Mouse (Mus musculus): ENCODE results near the gene Lgmn. TPM values are rescaled to one million over a fixed set of nuclear protein-coding genes. Genes with fewer than 3 reads are reported as not detected.

Gene Lgmn
- polyA plus RNA-seq, 1 experiment from 2014 or later, result 123 TPM

GRCm38 (mm10) chr12:102416955-102417510 lies 22.6 kb downstream of the Lgmn start:
- Histone ChIP-seq H3K36me3 (peaks cover 16% of the 10 kb centered on the region), H3K27me3 (replicated peaks) (no peaks in the 10 kb centered on the region), H3K9me3 (replicated peaks) (no peaks in the 10 kb centered on the region), H3K27ac (replicated peaks) (no peak overlapping the region), H3K4me2 (no peak overlapping the region), H3K9ac (replicated peaks) (no peak overlapping the region), H3K4me3 (replicated peaks) (no peak overlapping the region), H3K4me1 (no peaks in the 10 kb centered on the region; the same call in none of the 2 replicates)
- WGBS, result 77% methylated on average over 7 of the region's 7 CpGs
- ATAC-seq (ENCODE audit: low FRiP score), result no peak

DNA sequence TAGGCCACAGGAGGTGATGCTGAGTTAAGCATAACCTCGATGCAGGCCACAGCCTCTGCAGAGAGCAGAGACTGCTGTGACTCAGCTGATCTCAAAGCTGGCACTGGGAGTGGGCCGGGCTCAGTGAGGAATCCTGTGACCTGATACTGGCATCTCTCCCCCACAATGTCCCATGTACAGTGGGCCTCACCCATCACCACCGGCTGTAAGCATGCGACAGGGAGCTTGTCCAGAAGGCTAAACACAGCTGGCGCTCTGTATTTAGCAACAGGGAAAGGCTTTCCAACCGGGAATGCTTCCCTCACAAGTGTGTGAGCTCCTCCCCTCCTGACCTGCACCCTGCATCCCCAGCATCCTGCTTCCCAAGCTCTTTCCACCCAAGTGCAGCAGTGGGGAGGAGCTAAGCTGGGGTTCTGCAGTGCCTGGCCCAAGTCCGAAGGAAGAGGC lies 23.2 kb downstream of the Lgmn start:
- no peak for ATAC-seq (ENCODE audit: low FRiP score)
- H3K9ac ChIP-seq (replicated peaks), result no peak overlapping the region
- H3K36me3 ChIP-seq, result peaks cover 10% of the 10 kb centered on the region
- no peaks in the 10 kb centered on the region for H3K27me3 ChIP-seq (replicated peaks)
- no peak overlapping the region for H3K4me2 ChIP-seq
- H3K27ac ChIP-seq (replicated peaks), result no peak overlapping the region
- WGBS, result 45% methylated on average over 7 of the region's 7 CpGs
- H3K9me3 ChIP-seq (replicated peaks), result no peaks in the 10 kb centered on the region
- no peaks in the 10 kb centered on the region; the same call in none of the 2 replicates for H3K4me1 ChIP-seq
- H3K4me3 ChIP-seq (replicated peaks), result no peak overlapping the region

- ATAC-seq (ENCODE audit: low FRiP score), result no peak
- 97% methylated on average over 6 of the region's 6 CpGs for WGBS
- peaks cover 8% of the 10 kb centered on the region for H3K36me3 ChIP-seq
- H3K4me3 ChIP-seq (replicated peaks), result no peak overlapping the region
- no peaks in the 10 kb centered on the region; the same call in none of the 2 replicates for H3K4me1 ChIP-seq
- H3K27me3 ChIP-seq (replicated peaks), result no peaks in the 10 kb centered on the region
- no peak overlapping the region for H3K4me2 ChIP-seq
- no peaks in the 10 kb centered on the region for H3K9me3 ChIP-seq (replicated peaks)
- no peak overlapping the region for H3K9ac ChIP-seq (replicated peaks)
- H3K27ac ChIP-seq (replicated peaks), result no peak overlapping the region
These were observed 24.9 kb downstream of the Lgmn start for GRCm38 (mm10) chr12:102414686-102415085.

- no peak overlapping the region for H3K27ac ChIP-seq (replicated peaks)
- no peaks in the 10 kb centered on the region for H3K9me3 ChIP-seq (replicated peaks)
- H3K27me3 ChIP-seq (replicated peaks), result no peaks in the 10 kb centered on the region
- no peak overlapping the region for H3K9ac ChIP-seq (replicated peaks)
- no peak for ATAC-seq (ENCODE audit: low FRiP score)
- H3K4me3 ChIP-seq (replicated peaks), result no peak overlapping the region
- peaks cover 8% of the 10 kb centered on the region for H3K36me3 ChIP-seq
- H3K4me2 ChIP-seq, result no peak overlapping the region
- no peaks in the 10 kb centered on the region; the same call in none of the 2 replicates for H3K4me1 ChIP-seq
- WGBS, result 92% methylated on average over 13 of the region's 13 CpGs
These were observed 26.4 kb downstream of the Lgmn start for GRCm38 (mm10) chr12:102413171-102413570.

DNA sequence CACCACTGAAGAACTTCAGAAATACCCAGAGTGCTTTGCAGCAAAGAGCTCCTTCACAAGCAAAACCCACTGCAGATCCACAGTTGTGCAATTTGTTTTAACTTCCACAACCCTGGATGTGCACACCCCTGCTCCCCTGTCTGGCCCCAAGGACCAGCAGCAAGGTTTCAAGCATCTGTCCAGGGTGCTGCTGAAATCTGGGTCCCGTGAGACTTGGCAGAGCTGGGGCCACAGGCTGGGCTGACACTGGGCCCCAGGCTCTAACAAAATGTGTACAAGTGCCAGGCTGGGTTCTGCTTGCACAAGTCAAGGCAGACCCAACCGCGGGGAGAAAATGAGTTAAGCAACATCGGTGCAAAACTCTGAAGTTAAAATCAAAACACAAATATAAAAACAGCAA lies 41.0 kb downstream of the Lgmn start:
- ATAC-seq (ENCODE audit: low FRiP score), result no peak
- Histone ChIP-seq H3K9ac (replicated peaks) (no peak overlapping the region), H3K4me3 (replicated peaks) (no peak overlapping the region), H3K9me3 (replicated peaks) (no peaks in the 10 kb centered on the region), H3K36me3 (peaks cover 75% of the 10 kb centered on the region), H3K27ac (replicated peaks) (no peak overlapping the region), H3K4me1 (no peaks in the 10 kb centered on the region), H3K27me3 (replicated peaks) (no peaks in the 10 kb centered on the region), H3K4me2 (no peak overlapping the region)
- 93% methylated on average over 4 of the region's 4 CpGs for WGBS

- Histone ChIP-seq H3K9me3 (replicated peaks) (no peaks in the 10 kb centered on the region), H3K27ac (replicated peaks) (no peak overlapping the region), H3K4me2 (no peak overlapping the region), H3K4me1 (no peaks in the 10 kb centered on the region), H3K27me3 (replicated peaks) (no peaks in the 10 kb centered on the region), H3K4me3 (replicated peaks) (no peak overlapping the region), H3K9ac (replicated peaks) (no peak overlapping the region), H3K36me3 (peaks cover 65% of the 10 kb centered on the region)
- ATAC-seq (ENCODE audit: low FRiP score), result no peak
- 18% methylated on average over 19 of the region's 19 CpGs for WGBS
These were observed 43.3 kb downstream of the Lgmn start for GRCm38 (mm10) chr12:102395998-102396991.

DNA sequence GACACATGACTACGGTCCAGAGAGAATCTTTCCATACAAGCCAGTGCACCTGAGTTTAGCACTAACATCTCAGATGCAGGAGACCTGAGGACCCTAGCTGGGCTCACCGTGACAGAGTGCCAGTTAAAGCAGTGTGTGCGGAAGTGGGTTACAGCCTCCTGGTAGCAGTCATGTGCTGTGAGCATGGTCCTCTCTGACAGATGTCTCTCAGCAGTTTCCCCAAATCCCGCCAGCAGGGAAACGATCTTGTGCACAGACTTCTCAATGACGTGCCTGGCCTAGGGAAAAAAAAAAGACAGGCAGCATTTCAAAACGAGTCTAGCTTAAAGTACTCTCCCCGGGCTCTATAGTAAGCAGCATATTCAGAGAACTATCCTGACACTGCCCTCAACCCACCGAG lies 44.1 kb downstream of the Lgmn start:
- H3K4me1 ChIP-seq, result no peaks in the 10 kb centered on the region
- 61% methylated on average over 9 of the region's 9 CpGs for WGBS

GRCm38 (mm10) chr12:102394496-102394895 lies 45.1 kb downstream of the Lgmn start:
- no peak for ATAC-seq (ENCODE audit: low FRiP score)
- no peak overlapping the region for H3K27ac ChIP-seq (replicated peaks)
- H3K9me3 ChIP-seq (replicated peaks), result no peaks in the 10 kb centered on the region
- H3K4me3 ChIP-seq (replicated peaks), result no peak overlapping the region
- H3K27me3 ChIP-seq (replicated peaks), result no peaks in the 10 kb centered on the region; the same call in 1 of the 2 replicates
- no peak overlapping the region for H3K9ac ChIP-seq (replicated peaks)
- WGBS, result 97% methylated on average over 7 of the region's 7 CpGs
- peaks cover 51% of the 10 kb centered on the region for H3K36me3 ChIP-seq
- no peak overlapping the region for H3K4me2 ChIP-seq
- no peaks in the 10 kb centered on the region for H3K4me1 ChIP-seq

More for the DNA sequence above, 44.1 kb downstream of the Lgmn start:
- Histone ChIP-seq H3K4me3 (replicated peaks) (no peak overlapping the region), H3K9me3 (replicated peaks) (no peaks in the 10 kb centered on the region), H3K27me3 (replicated peaks) (no peaks in the 10 kb centered on the region), H3K27ac (replicated peaks) (no peak overlapping the region), H3K36me3 (peaks cover 58% of the 10 kb centered on the region), H3K4me2 (no peak overlapping the region), H3K9ac (replicated peaks) (no peak overlapping the region)
- ATAC-seq (ENCODE audit: low FRiP score), result no peak

GRCm38 (mm10) chr12:102391982-102392381 lies 47.6 kb downstream of the Lgmn start:
- H3K4me3 ChIP-seq (replicated peaks), result no peak overlapping the region
- WGBS, result 63% methylated on average over 4 of the region's 4 CpGs
- H3K36me3 ChIP-seq, result peaks cover 26% of the 10 kb centered on the region
- H3K9ac ChIP-seq (replicated peaks), result no peak overlapping the region
- H3K4me1 ChIP-seq, result no peaks in the 10 kb centered on the region
- no peak for ATAC-seq (ENCODE audit: low FRiP score)
- no peaks in the 10 kb centered on the region for H3K9me3 ChIP-seq (replicated peaks)
- H3K4me2 ChIP-seq, result no peak overlapping the region
- no peaks in the 10 kb centered on the region; the same call in 1 of the 2 replicates for H3K27me3 ChIP-seq (replicated peaks)
- no peak overlapping the region for H3K27ac ChIP-seq (replicated peaks)

DNA sequence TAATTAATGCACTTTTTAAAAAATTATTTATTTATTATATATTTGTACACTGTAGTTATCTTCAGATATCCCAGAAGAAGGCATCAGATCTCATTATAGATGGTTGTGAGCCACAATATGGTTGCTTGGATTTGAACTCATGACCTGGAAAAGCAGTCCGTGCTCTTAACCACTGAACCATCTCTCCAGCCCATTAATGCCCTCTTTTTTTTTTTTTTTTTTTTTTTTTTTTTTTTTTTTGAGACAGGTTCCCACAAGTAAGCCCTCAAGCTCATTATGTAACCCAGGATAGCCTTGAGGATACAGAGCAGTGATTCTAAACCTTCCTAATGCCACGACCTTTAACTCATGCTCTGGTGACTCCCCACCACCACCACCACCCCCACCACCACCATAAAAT lies 48.5 kb downstream of the Lgmn start:
- no peaks in the 10 kb centered on the region; the same call in 1 of the 2 replicates for H3K27me3 ChIP-seq (replicated peaks)
- no peak overlapping the region for H3K9ac ChIP-seq (replicated peaks)
- no peak for ATAC-seq (ENCODE audit: low FRiP score)
- H3K4me3 ChIP-seq (replicated peaks), result no peak overlapping the region
- H3K27ac ChIP-seq (replicated peaks), result no peak overlapping the region
- no peaks in the 10 kb centered on the region for H3K9me3 ChIP-seq (replicated peaks)
- 82% methylated on average over 2 of the region's 2 CpGs for WGBS
- no peak overlapping the region for H3K4me2 ChIP-seq
- H3K4me1 ChIP-seq, result no peaks in the 10 kb centered on the region
- peaks cover 26% of the 10 kb centered on the region for H3K36me3 ChIP-seq

DNA sequence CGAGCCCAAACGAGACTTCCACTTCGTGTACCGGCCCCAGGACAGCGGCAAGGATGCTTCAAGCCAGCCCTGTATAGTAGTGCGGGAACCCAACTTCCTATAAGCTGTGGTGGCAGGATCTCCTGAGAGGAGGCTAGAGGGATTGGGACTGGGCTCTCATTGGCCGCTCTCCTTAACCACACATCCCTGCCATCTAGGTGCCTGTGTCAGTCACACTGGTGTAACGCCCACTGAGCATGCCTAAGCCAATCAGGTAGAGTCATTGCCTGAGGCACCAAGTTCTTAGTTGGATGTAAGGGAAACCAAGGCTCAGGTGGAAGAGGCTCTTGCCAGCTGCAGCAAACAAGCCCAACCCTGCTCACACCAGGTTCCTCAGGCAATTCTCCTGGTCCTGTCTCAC lies 49.6 kb downstream of the Lgmn start:
- Histone ChIP-seq H3K27me3 (replicated peaks) (no peaks in the 10 kb centered on the region; the same call in 1 of the 2 replicates), H3K27ac (replicated peaks) (no peak overlapping the region), H3K9ac (replicated peaks) (no peak overlapping the region), H3K36me3 (peaks cover 19% of the 10 kb centered on the region), H3K4me3 (replicated peaks) (no peak overlapping the region), H3K9me3 (replicated peaks) (no peaks in the 10 kb centered on the region), H3K4me2 (peak overlapping the region; percentile 19; the same call in 1 of the 2 replicates), H3K4me1 (no peaks in the 10 kb centered on the region)
- WGBS, result 23% methylated on average over 8 of the region's 8 CpGs
- no peak for ATAC-seq (ENCODE audit: low FRiP score)

Measured in neural tube, embryonic 15.5 days (tissue).